Mouse (Mus musculus): ENCODE data around the gene B4galt4.

Gene B4galt4

GRCm38 (mm10) chr16:38812521-38812920, 70.5 kb downstream of the B4galt4 start:
- Histone ChIP-seq H3K27me3 (ENCODE audit: insufficient read depth, low read length) (no peaks in the 10 kb centered on the region), H3K36me3 (ENCODE audit: insufficient read depth, low read length) (no peaks in the 10 kb centered on the region), H3K9me3 (ENCODE audit: low read length) (peaks cover 8% of the 10 kb centered on the region; the same call in 1 of the 2 replicates), H3K4me1 (replicated peaks; ENCODE audit: low read depth, low read length) (no peaks in the 10 kb centered on the region; the same call in 1 of the 2 replicates), H3K4me3 (replicated peaks; ENCODE audit: low read length) (no peak overlapping the region)
- TF ChIP-seq CTCF (conservative IDR thresholded peaks at IDR 0.05; ENCODE audit: low read length) (peak; percentile 76), POU5F1 (IDR thresholded peaks at IDR 0.05; ENCODE audit: borderline replicate concordance, low read length) (no peak)

All from E14TG2a.4 (cell line).